Mouse (Mus musculus): ENCODE data around the gene Alx3. TPM values are rescaled to one million over a fixed set of nuclear protein-coding genes. Genes with fewer than 3 reads are reported as not detected.
A peak's percentile ranks its signal among the peaks of the same experiment; 100 is the strongest.
"Not testable (repeated sequence)": the region's sequence is repeated elsewhere in the genome, so short reads cannot be mapped to it uniquely, and the experiment has no call there.

Alx3 gene
- total RNA-seq, 2 experiments from 2014 or later, result not detected

- ATAC-seq (replicated peaks; ENCODE audit: low FRiP score, poor library complexity, severe bottlenecking), result no peak
Observed at GRCm38 (mm10) chr3:107619911-107620310, 25.1 kb downstream of the Alx3 start.

GRCm38 (mm10) chr3:107621286-107622075 is 26.6 kb downstream of the Alx3 start:
- ATAC-seq (replicated peaks; ENCODE audit: low FRiP score, poor library complexity, severe bottlenecking), result no peak

DNA sequence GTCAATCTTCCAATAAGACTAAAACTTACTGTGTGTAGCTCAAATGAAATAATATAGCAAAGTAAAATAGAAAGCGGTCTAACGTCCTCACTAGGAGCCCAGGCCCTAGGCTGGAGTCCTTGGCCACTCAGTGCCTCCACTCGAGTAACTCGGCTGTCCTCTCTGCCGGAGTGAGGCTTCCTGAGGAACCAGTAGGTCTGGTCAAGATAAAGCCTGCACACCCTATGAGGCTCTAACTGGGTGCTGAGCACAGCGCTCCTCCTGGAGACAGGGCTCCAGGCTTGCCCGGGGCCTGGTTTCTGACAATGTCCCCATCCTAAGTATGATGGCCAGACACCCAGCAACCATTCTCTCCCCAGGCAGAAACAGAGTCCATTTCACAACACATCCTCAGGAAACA is 27.7 kb downstream of the Alx3 start:
- no peak for ATAC-seq (replicated peaks; ENCODE audit: low FRiP score, poor library complexity, severe bottlenecking)

- no peak for ATAC-seq (replicated peaks; ENCODE audit: low FRiP score, poor library complexity, severe bottlenecking)
Observed at GRCm38 (mm10) chr3:107624424-107624823, 29.6 kb downstream of the Alx3 start.

DNA sequence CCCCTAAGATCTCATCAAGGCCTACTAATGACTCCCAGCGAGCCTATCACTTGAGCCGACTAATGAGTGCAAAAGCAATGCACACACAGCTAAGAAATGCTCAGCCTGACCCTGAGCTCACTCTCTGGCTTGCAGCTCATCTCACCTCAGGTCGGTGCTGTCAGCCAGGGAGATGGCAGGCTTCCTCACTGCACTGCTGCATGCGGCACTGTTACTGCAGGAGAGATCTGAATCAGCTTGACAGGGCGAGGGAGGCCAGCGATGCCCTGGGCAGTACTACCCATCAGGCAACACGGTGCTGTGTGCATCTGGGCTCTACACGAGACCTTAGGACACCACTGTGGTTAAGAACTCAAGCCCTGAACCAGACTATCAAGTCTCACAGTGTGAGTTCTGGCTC is 30.7 kb downstream of the Alx3 start:
- ATAC-seq (replicated peaks; ENCODE audit: low FRiP score, poor library complexity, severe bottlenecking), result no peak

GRCm38 (mm10) chr3:107626751-107627150 is 31.9 kb downstream of the Alx3 start:
- ATAC-seq (replicated peaks; ENCODE audit: low FRiP score, poor library complexity, severe bottlenecking), result no peak

- no peak for ATAC-seq (replicated peaks; ENCODE audit: low FRiP score, poor library complexity, severe bottlenecking)
Observed at GRCm38 (mm10) chr3:107627641-107628040, 32.8 kb downstream of the Alx3 start.

GRCm38 (mm10) chr3:107628551-107628950 is 33.7 kb downstream of the Alx3 start:
- ATAC-seq (replicated peaks; ENCODE audit: low FRiP score, poor library complexity, severe bottlenecking), result no peak

DNA sequence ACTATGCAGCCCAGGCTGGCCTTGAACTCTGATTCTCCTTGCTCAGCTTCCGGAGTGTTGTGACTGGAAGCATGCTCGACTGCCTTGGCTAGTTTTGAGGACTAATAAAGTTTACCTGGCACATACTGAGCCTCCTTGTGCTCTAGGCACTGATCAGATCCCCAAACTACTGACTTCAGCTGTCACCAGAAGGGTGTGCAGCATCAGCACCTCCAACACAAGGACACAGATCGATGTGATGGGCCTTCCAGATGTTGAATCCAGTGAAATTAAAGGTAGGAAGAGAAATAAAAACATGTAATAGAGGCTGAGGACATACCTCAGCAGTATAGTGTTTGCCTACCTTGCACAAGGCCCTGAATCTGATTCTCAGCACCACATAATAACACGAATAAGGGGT is 34.6 kb downstream of the Alx3 start:
- no peak for ATAC-seq (replicated peaks; ENCODE audit: low FRiP score, poor library complexity, severe bottlenecking)

GRCm38 (mm10) chr3:107630682-107631522 is 36.1 kb downstream of the Alx3 start, which contains the start of gene Gm10961:
Gm10961 (plus strand) TSS chr3:107631322.
- ATAC-seq (replicated peaks; ENCODE audit: low FRiP score, poor library complexity, severe bottlenecking), result 0 out of 2 replicates have a peak, but pooled peaks have one; percentile 27

- peak; percentile 96 for ATAC-seq (replicated peaks; ENCODE audit: low FRiP score, poor library complexity, severe bottlenecking)
Observed at GRCm38 (mm10) chr3:107631523-107631958, 36.7 kb downstream of the Alx3 start, which contains the start of gene Strip1. Strip1 (minus strand) TSS chr3:107631694.

GRCm38 (mm10) chr3:107632786-107633185 is 38.0 kb downstream of the Alx3 start:
- no peak for ATAC-seq (replicated peaks; ENCODE audit: low FRiP score, poor library complexity, severe bottlenecking)

DNA sequence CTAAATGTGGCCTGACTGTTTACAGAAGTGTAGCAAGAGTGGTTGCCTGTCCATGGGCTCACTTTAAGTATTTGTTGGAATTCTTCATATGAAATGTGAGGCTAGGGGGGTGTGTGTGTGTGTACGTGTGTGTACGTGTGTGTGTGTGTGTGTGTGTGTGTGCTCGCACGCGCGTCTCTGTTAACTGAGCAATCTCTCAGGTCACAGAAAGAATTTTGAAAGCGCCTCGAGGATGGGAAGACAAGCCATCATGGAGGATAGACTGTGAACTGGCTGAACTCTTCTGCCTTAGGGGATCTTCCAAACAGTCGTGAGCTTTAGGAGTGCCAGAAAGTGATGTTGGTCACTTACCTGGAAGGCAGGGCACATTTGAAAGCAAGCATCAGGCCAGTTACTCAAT is 39.1 kb downstream of the Alx3 start:
- ATAC-seq (replicated peaks; ENCODE audit: low FRiP score, poor library complexity, severe bottlenecking), result no peak

- no peak for ATAC-seq (replicated peaks; ENCODE audit: low FRiP score, poor library complexity, severe bottlenecking)
Observed at GRCm38 (mm10) chr3:107635836-107636235, 41.0 kb downstream of the Alx3 start.

GRCm38 (mm10) chr3:107636236-107636635 is 41.4 kb downstream of the Alx3 start:
- no peak for ATAC-seq (replicated peaks; ENCODE audit: low FRiP score, poor library complexity, severe bottlenecking)

DNA sequence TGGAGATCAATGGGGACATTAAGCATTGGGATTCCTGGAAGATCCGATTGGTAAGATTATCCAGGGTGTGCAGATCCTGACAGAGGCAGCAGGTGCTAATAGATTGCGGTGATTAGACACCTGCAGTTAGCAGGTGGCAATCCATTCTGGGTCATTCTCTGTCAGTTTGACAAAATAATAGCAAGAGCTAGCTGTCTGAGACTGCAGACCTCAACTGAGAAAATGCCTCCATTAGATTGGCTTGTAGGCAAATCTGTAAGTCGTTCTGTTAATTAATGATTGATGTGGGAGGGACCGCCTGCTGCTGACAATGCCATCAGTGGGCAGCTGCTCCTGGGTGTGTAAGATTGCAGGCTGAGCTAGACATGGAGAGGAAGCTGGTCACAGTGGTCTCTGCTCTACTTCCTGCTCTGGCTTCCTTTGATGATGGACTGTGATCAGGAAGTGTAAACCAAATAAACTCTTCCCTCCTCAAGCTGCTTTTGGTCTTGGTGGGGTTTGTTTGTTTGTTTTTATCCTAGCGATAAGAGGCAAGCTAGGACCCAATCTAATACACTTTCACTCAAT is 42.9 kb downstream of the Alx3 start:
- no peak for ATAC-seq (replicated peaks; ENCODE audit: low FRiP score, poor library complexity, severe bottlenecking)

GRCm38 (mm10) chr3:107646947-107647346 is 52.1 kb downstream of the Alx3 start:
- ATAC-seq (replicated peaks; ENCODE audit: low FRiP score, poor library complexity, severe bottlenecking), result no peak

DNA sequence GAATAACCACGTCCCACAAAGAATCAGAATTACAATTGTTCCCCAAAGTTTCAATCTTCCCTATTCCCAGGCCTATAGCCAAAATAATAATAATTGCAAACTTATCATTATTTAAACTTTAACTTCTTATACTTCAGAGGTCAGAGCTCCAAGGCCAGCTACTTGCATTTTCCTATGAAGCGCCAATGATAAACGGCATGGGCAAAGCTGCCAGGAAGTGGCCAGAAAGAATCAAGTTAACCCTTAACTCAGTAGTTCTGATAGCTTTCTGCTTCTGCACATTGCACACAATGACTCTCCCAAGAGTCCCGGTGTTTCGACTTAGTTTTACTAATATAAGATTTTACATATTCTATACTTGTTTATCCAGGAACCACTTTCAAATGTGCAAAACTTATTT is 55.4 kb downstream of the Alx3 start:
- not testable (repeated sequence) for ATAC-seq (replicated peaks; ENCODE audit: low FRiP score, poor library complexity, severe bottlenecking)

DNA sequence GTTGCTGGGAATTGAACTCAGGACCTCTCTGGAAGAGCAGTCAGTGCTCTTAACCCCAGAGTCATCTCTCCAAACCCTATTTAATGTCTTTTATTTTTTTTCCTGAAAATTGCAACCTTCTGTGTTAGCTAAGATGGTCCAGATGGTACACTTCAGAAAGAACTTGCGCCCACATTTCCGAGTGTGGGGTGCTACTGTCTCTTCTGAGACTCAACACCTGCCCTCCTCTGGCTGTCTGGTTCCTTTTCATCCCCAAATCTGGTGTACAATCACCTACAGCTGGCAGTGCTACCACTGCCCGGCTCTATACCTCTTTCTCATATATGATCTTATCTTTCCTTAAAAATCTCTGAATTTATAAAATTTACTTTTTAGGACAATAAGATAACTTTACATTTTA is 58.1 kb downstream of the Alx3 start:
- no peak for ATAC-seq (replicated peaks; ENCODE audit: low FRiP score, poor library complexity, severe bottlenecking)

DNA sequence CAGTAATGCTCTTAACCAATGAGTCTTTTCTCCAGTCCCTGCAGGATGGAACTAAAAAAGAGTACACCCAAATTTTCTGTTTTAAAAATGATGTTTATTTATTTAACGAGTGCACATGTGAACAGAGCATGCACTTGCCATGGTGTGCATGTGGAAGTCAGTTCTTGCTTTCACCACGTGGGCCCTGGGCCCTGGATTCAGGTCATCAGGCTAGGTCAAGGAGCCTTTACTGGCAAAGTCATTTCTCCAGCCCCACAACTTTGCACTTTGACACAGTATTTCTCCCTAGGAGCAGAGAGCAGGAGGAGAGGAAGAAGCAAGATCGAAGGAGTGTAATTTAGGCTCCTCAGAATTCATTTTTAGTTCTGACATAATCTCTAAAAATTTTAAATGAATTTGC is 60.0 kb downstream of the Alx3 start:
- no peak for ATAC-seq (replicated peaks; ENCODE audit: low FRiP score, poor library complexity, severe bottlenecking)
